Comparison of ENCODE assay signal across 9 mouse cellular contexts in genomic region chr11:97820840-97821239, GRCm38 (mm10). TPM values are rescaled to one million over a fixed set of nuclear protein-coding genes. Genes with fewer than 3 reads are reported as not detected.
DNase-seq lines count a peak whose midpoint lies in the region; ATAC-seq lines count a peak whose summit lies in the region.
"Had no signal": no experiment of that assay in that cellular context is flagged by ENCODE, and none has a peak within 500 bp of the region (broad histone marks: within the 10 kb centered on the region; RNA-seq: fewer than 3 reads in every experiment).

No protein-coding gene starts in this region.

- H3K27ac ChIP-seq in kidney, embryonic 15.5 days: no peak overlapping the region

- ATAC-seq in kidney, embryonic 15.5 days (replicated peaks; ENCODE audit: low FRiP score): no peak

- 68% methylated on average over 4 of the region's 4 CpGs for WGBS in kidney, embryonic 15.5 days

- H3K4me3 ChIP-seq in kidney, embryonic 15.5 days (replicated peaks): no peak overlapping the region

- no peaks in the 10 kb centered on the region for H3K27me3 ChIP-seq in kidney, embryonic 15.5 days

- intact Hi-C loops in heart, postnatal 36 days (cut with DNase I): no loop called here

- H3K4me2 ChIP-seq in kidney, embryonic 15.5 days: no peak overlapping the region

- peak; percentile 92 for DNase-seq in kidney, adult 11 months
- peak; percentile 87 for DNase-seq in adrenal gland, postnatal 25 days
- peak; percentile 73 to 77 for DNase-seq in heart, postnatal 36 days
- DNase-seq in lung, postnatal 14 days: peak; percentile 62
- no peak for DNase-seq in spleen, adult 12 weeks (ENCODE audit: low spot score)
- no peak for DNase-seq in layer of hippocampus, postnatal 10 days (ENCODE audit: low spot score in 2 of 2)
- DNase-seq in right cerebral cortex, postnatal 4 days: no peak

- H3K4me1 ChIP-seq in kidney, embryonic 15.5 days: peaks cover 68% of the 10 kb centered on the region

- peaks cover 83% of the 10 kb centered on the region for H3K36me3 ChIP-seq in kidney, embryonic 15.5 days

- no peaks in the 10 kb centered on the region for H3K9me3 ChIP-seq in kidney, embryonic 15.5 days (replicated peaks)
- H3K9me3 ChIP-seq: G1E had no signal

- no peak overlapping the region for H3K9ac ChIP-seq in kidney, embryonic 15.5 days

RNA-seq across cellular contexts. Expression of gene B230217C12Rik, which starts 19.7 kb away (rescaled TPM):
- 7.4 and 7.5 TPM in 2 replicates for polyA plus RNA-seq in kidney, embryonic 15.5 days (2015; fragmentation: Nextera tagmentation; extraction: Ambion mirVana)
- 5.1 and 5.5 TPM in 2 replicates for total RNA-seq in adrenal gland, postnatal 25 days (2021)
- total RNA-seq in heart, postnatal 36 days (2021): 1 to 10 TPM in 1 of 2 experiments, under 1 TPM in 1; 1.00 to 1.4 TPM
- 10 to 100 TPM; 33.9 to 34.7 TPM for total RNA-seq in layer of hippocampus, postnatal 10 days (2021)
- polyA plus RNA-seq: G1E had no signal

RNA-seq across cellular contexts. Expression of gene Lasp1, which starts 22.0 kb away (rescaled TPM):
- polyA plus RNA-seq in kidney, embryonic 15.5 days (2015; fragmentation: Nextera tagmentation; extraction: Ambion mirVana): 104 and 108 TPM in 2 replicates
- 103 and 142 TPM in 2 replicates for total RNA-seq in adrenal gland, postnatal 25 days (2021)
- total RNA-seq in heart, postnatal 36 days (2021): 10 to 100 TPM; 37.7 to 40.7 TPM
- 100 to 1,000 TPM; 148 to 150 TPM for total RNA-seq in layer of hippocampus, postnatal 10 days (2021)

RNA-seq across cellular contexts. Expression of gene Rpl23, which starts 38.6 kb away (rescaled TPM):
- polyA plus RNA-seq in kidney, embryonic 15.5 days (2015; fragmentation: Nextera tagmentation; extraction: Ambion mirVana): 565 and 652 TPM in 2 replicates
- total RNA-seq in adrenal gland, postnatal 25 days (2021): 741 and 851 TPM in 2 replicates
- 100 to 1,000 TPM; 522 TPM for total RNA-seq in heart, postnatal 36 days (2021)
- 100 to 1,000 TPM; 458 to 501 TPM for total RNA-seq in layer of hippocampus, postnatal 10 days (2021)

RNA-seq across cellular contexts. Expression of gene 1700001P01Rik, which starts 45.1 kb away (rescaled TPM):
- polyA plus RNA-seq in kidney, embryonic 15.5 days (2015; fragmentation: Nextera tagmentation; extraction: Ambion mirVana): 0.62 and 0.67 TPM in 2 replicates
- total RNA-seq in adrenal gland, postnatal 25 days (2021): not detected in 2 replicates
- not detected for total RNA-seq in heart, postnatal 36 days (2021)
- under 1 TPM; 0.58 to 0.85 TPM for total RNA-seq in layer of hippocampus, postnatal 10 days (2021)

RNA-seq across cellular contexts. Expression of gene Cwc25, which starts 54.5 kb away (rescaled TPM):
- 19.2 and 19.5 TPM in 2 replicates for polyA plus RNA-seq in kidney, embryonic 15.5 days (2015; fragmentation: Nextera tagmentation; extraction: Ambion mirVana)
- 19.5 and 22.6 TPM in 2 replicates for total RNA-seq in adrenal gland, postnatal 25 days (2021)
- 1 to 10 TPM; 7.5 to 7.9 TPM for total RNA-seq in heart, postnatal 36 days (2021)
- total RNA-seq in layer of hippocampus, postnatal 10 days (2021): 10 to 100 TPM; 19.5 to 20.6 TPM

Comparison
In these comparisons a context has a peak if more than half of its experiments do, and no peak if none do; other contexts are left out.
1. DNase-seq: peak in kidney, adult 11 months (single experiment), adrenal gland, postnatal 25 days (single experiment), heart, postnatal 36 days (2 of 2) and lung, postnatal 14 days (single experiment); none in spleen, adult 12 weeks (single experiment), layer of hippocampus, postnatal 10 days (0 of 2) and right cerebral cortex, postnatal 4 days (single experiment).